Mouse (Mus musculus) heart, embryonic 13.5 days (tissue): ENCODE measurements around the gene Gm11214. TPM values are rescaled to one million over a fixed set of nuclear protein-coding genes. Genes with fewer than 3 reads are reported as not detected.

Experiments
- polyA plus RNA-seq: library from polyadenylated mRNA; unstranded; fragments of >200 nt; fragmentation: Nextera tagmentation; extraction: Ambion mirVana; gene quantifications from 2 replicates; pipeline ENCODE4 v1.2.1, GENCODE M21; 2015

The Gm11214 gene
- polyA plus RNA-seq, 1 experiment from 2014 or later, result not detected

Other genes with a start within 250 kb of the Gm11214 start
- gene Whrn, start 167.4 kb downstream of the Gm11214 start, polyA plus RNA-seq, result 1.7 and 2.8 TPM in 2 replicates
- gene Atp6v1g1, start 118.6 kb downstream of the Gm11214 start, polyA plus RNA-seq, result 188 and 212 TPM in 2 replicates
- 4.0 and 4.1 TPM in 2 replicates for gene Tmem268, start 104.6 kb downstream of the Gm11214 start, polyA plus RNA-seq
- not detected in 2 replicates for gene Gm11213, start 58.1 kb downstream of the Gm11214 start, polyA plus RNA-seq
- gene Tex48, start 41.0 kb downstream of the Gm11214 start, polyA plus RNA-seq, result not detected in 2 replicates
- gene Tnfsf15, start 81.7 kb upstream of the Gm11214 start, polyA plus RNA-seq, result 0.05 TPM in 1 of 2 replicates, not detected in the other
- gene Tnfsf8, start 198.0 kb upstream of the Gm11214 start, polyA plus RNA-seq, result not detected in 2 replicates